Mouse (Mus musculus) R1 (cell line): ENCODE measurements around the gene Tor1a.
A peak's percentile ranks its signal among the peaks of the same experiment; 100 is the strongest.
"Not testable (repeated sequence)": the region's sequence is repeated elsewhere in the genome, so short reads cannot be mapped to it uniquely, and the experiment has no call there.

Experiments used
- DNase-seq: peaks from one replicate; pipeline ENCODE4 v3.0.0-alpha.2; 2018; ENCODE audit warnings: low read depth, low spot score

Gene Tor1a

GRCm38 (mm10) chr2:30918780-30919329 lies 48.9 kb downstream of the Tor1a start:
- DNase-seq = peak; percentile 88

GRCm38 (mm10) chr2:30918126-30918525 lies 49.6 kb downstream of the Tor1a start:
- no peak for DNase-seq

DNA sequence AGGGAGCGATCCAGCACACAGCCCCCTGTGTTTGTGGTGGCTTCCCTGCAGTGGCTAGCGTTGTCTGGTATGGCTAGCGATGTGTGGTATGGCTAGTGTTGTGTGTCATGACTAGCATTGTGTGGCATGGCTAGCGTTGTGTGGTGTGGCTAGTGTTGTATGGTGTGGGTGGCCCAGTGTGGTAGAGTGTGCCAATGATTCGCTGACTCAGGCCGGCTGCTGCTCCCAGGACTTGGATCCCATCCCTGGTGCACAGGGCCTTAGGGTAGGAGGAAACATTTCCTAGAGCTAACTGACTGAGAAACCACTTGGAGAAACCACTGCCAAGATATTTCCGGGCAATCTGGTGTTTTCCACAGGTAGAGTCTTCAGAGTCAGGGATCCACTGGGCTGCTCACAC lies 50.1 kb downstream of the Tor1a start:
- DNase-seq = no peak

GRCm38 (mm10) chr2:30915933-30916332 lies 51.8 kb downstream of the Tor1a start:
- DNase-seq = not testable (repeated sequence)

DNA sequence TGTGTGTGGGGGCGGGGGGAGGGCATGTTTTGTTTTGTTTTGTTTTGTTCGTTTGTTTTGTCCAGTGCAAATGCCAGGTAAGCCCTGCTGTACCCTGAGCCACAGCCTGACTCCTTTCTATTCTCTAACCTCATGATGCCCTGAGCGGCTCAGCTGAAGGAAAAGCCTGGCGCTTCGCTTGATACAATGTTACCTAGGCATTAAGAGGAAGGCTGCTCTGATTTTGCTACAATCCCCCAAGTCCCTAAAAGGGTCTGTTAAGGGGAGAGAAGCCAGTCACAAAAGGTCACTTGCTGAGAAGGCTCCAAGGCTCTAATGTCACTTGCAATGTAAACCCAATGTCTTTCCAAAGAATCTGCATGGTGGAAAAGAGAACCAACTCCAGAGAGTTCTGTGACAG lies 52.4 kb downstream of the Tor1a start:
- no peak for DNase-seq

GRCm38 (mm10) chr2:30914836-30915235 lies 52.9 kb downstream of the Tor1a start:
- no peak for DNase-seq

DNA sequence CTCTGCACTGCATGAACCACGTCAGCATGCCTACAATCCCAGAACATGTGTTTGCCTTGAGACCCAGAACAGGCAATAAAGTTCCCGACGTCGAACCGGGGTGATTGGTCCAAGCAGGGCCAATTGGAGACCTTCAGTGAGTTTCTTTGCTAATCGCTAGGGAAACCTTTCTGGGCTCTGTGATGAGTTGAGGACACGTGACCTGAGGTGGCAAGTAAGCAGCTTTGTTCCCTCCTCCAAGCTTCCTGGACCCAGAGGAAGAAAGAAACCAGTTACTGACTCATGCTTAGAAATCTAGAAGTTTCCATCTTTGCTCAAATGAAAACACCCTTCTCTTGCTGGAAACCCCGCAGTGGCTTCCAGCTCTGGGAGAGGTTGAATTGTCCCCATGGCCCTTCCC lies 54.7 kb downstream of the Tor1a start:
- peak; percentile 71 for DNase-seq

GRCm38 (mm10) chr2:30912291-30912773 lies 55.4 kb downstream of the Tor1a start:
- no peak for DNase-seq
